17 mouse cellular contexts compared by ENCODE assay signal in genomic region chr13:94423600-94423999, GRCm38 (mm10).
"Had no signal": no experiment of that assay in that cellular context is flagged by ENCODE, and none has a peak within 500 bp of the region (broad histone marks: within the 10 kb centered on the region; RNA-seq: fewer than 3 reads in every experiment).

No protein-coding gene starts in this region.

- H3K4me3 ChIP-seq: lung, embryonic 15.5 days; megakaryocyte, embryonic 14.5 days; midbrain, embryonic 13.5 days; neural tube, embryonic 12.5 days; stomach, embryonic 15.5 days had no signal

- DNase-seq: lung, adult 2 months; lung, postnatal 14 days; lung, postnatal 36 days; right cerebral cortex, postnatal 14 days; thymus, adult 2 months; thymus, postnatal 25 days; thymus, postnatal 4 days had no signal

- H3K4me2 ChIP-seq: lung, embryonic 15.5 days; midbrain, embryonic 11.5 days; midbrain, embryonic 13.5 days; neural tube, embryonic 12.5 days; stomach, embryonic 15.5 days had no signal

- H3K9ac ChIP-seq: lung, embryonic 15.5 days; midbrain, embryonic 13.5 days; neural tube, embryonic 12.5 days; stomach, embryonic 15.5 days had no signal

- H3K27me3 ChIP-seq: lung, embryonic 15.5 days; megakaryocyte, embryonic 14.5 days; midbrain, embryonic 13.5 days; neural tube, embryonic 12.5 days; stomach, embryonic 15.5 days had no signal

- ATAC-seq: lung, postnatal 0 days; midbrain, embryonic 13.5 days; midbrain, embryonic 16.5 days had no signal

- H3K4me1 ChIP-seq: lung, embryonic 15.5 days; midbrain, embryonic 13.5 days; neural tube, embryonic 12.5 days; stomach, embryonic 15.5 days had no signal

- H3K9me3 ChIP-seq: lung, embryonic 15.5 days; megakaryocyte, embryonic 14.5 days; midbrain, embryonic 13.5 days; neural tube, embryonic 12.5 days; stomach, embryonic 15.5 days had no signal

- H3K27ac ChIP-seq: lung, embryonic 15.5 days; macrophage; neural tube, embryonic 12.5 days; stomach, embryonic 15.5 days; stomach, postnatal 0 days had no signal

- H3K36me3 ChIP-seq: lung, embryonic 15.5 days; midbrain, embryonic 13.5 days; neural tube, embryonic 12.5 days; stomach, embryonic 15.5 days had no signal
